Mouse (Mus musculus): ENCODE measurements at regions not wholly inside any gene's neighbourhood (a gene's known extent, or its start where the extent isn't known, plus 50 kb on each side); places are given as distances from the start of the nearest gene placed in this dataset.

DNA sequence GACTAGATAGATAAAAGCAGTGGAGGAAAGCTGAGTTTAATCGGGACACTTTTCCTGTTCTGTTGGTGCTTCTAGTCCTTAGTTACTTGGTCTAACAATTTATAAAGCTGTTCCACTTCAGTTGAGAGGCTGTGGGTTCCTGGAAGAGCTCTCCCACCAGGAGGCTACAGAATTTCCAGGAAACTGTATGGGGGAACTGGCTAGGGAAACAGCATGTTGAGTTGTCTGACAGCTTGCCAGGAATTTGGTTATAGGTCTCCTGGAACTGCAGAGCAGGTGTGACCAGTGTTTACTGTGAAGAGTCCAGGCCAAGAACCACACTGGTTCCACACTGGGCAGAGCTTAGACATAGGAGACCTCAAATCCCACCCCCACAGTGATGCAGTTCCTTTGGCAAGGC lies 65.0 kb upstream of the Pik3cg start:
- H3K4me3 ChIP-seq (ENCODE audit: insufficient read depth in 1 of 2, low read depth in 2 of 2, low read length in 2 of 2) = no peak overlapping the region
- H3K4me1 ChIP-seq (replicated peaks; ENCODE audit: control insufficient read depth in 2 of 2, insufficient read depth in 2 of 2, low read length in 1 of 2) = 0 out of 4 replicates have a peak, but pooled peaks cover 0 to 2% of the 10 kb centered on the region in 2 experiments
- no peak overlapping the region for H3K4me2 ChIP-seq (ENCODE audit: low read depth)
- DNase-seq (ENCODE audit: low read depth in 3 of 3, low spot score in 3 of 3) (no peak), ATAC-seq (ENCODE audit: insufficient read depth) (no peak)
- no peaks in the 10 kb centered on the region for H3K9me3 ChIP-seq (ENCODE audit: control insufficient read depth, low read length)
- no peak overlapping the region for H3K27ac ChIP-seq
- H3K9ac ChIP-seq (replicated peaks) = no peak overlapping the region
- H3K36me3 ChIP-seq (replicated peaks; ENCODE audit: control insufficient read depth, insufficient read depth, low read depth) = no peaks in the 10 kb centered on the region
- H3K27me3 ChIP-seq (ENCODE audit: control insufficient read depth, insufficient read depth, low read length) = no peaks in the 10 kb centered on the region
- TF ChIP-seq CTCF (IDR thresholded peaks at IDR 0.05; ENCODE audit: low read depth) = no peak
- no peak for TF ChIP-seq EP300 (IDR thresholded peaks at IDR 0.05; ENCODE audit: low read depth)
- 60% methylated on average over 1 of the region's 1 CpGs for WGBS (ENCODE audit: insufficient replicate concordance)

- Histone ChIP-seq H3K36me3 (replicated peaks; ENCODE audit: control insufficient read depth, insufficient read depth, low read depth) (no peaks in the 10 kb centered on the region), H3K4me3 (ENCODE audit: insufficient read depth in 1 of 2, low read depth in 2 of 2, low read length in 2 of 2) (no peak overlapping the region), H3K27ac (no peak overlapping the region), H3K4me1 (replicated peaks; ENCODE audit: control insufficient read depth in 2 of 2, insufficient read depth in 2 of 2, low read length in 1 of 2) (no peaks in the 10 kb centered on the region), H3K9me3 (ENCODE audit: control insufficient read depth, low read length) (no peaks in the 10 kb centered on the region), H3K27me3 (ENCODE audit: control insufficient read depth, insufficient read depth, low read length) (no peaks in the 10 kb centered on the region), H3K4me2 (ENCODE audit: low read depth) (no peak overlapping the region), H3K9ac (replicated peaks) (no peak overlapping the region)
- WGBS (ENCODE audit: insufficient replicate concordance) = 64% methylated on average over 4 of the region's 4 CpGs
- DNase-seq (ENCODE audit: low read depth in 3 of 3, low spot score in 3 of 3) = no peak
- no peak for ATAC-seq (ENCODE audit: insufficient read depth)
- TF ChIP-seq CTCF (IDR thresholded peaks at IDR 0.05; ENCODE audit: low read depth) = no peak
- no peak for TF ChIP-seq EP300 (IDR thresholded peaks at IDR 0.05; ENCODE audit: low read depth)
These were observed 71.4 kb upstream of the Pik3cg start for GRCm38 (mm10) chr12:32279861-32280260.

DNA sequence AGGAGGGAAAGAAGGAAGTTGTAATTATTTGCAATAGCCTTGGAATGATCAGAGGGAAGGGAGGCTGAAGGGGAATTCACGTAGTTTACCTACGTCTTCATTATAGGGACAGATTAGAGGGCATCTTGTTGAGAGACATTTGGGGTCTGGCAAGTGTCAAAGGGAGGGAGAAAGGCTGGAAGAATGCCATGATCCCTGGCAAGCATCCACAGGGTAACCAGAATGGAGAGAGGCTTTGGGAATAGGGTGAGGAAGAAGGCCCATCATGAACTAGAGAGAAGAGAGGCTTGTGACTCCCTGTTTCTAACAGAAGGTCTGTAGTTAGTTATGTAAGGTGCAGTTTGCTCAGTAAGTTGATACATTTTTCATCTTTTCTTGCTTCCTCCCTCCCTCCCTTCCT lies 71.8 kb upstream of the Pik3cg start:
- 76% methylated on average over 2 of the region's 2 CpGs for WGBS (ENCODE audit: insufficient replicate concordance)
- ATAC-seq (ENCODE audit: insufficient read depth) (no peak), DNase-seq (ENCODE audit: low read depth in 3 of 3, low spot score in 3 of 3) (no peak)
- H3K36me3 ChIP-seq (replicated peaks; ENCODE audit: control insufficient read depth, insufficient read depth, low read depth) = no peaks in the 10 kb centered on the region
- no peak overlapping the region for H3K4me3 ChIP-seq (ENCODE audit: insufficient read depth in 1 of 2, low read depth in 2 of 2, low read length in 2 of 2)
- no peak overlapping the region for H3K27ac ChIP-seq
- no peak overlapping the region for H3K4me2 ChIP-seq (ENCODE audit: low read depth)
- H3K9ac ChIP-seq (replicated peaks) = no peak overlapping the region
- TF ChIP-seq EP300 (IDR thresholded peaks at IDR 0.05; ENCODE audit: low read depth) = no peak
- TF ChIP-seq CTCF (IDR thresholded peaks at IDR 0.05; ENCODE audit: low read depth) = no peak
- no peaks in the 10 kb centered on the region for H3K9me3 ChIP-seq (ENCODE audit: control insufficient read depth, low read length)
- H3K4me1 ChIP-seq (replicated peaks; ENCODE audit: control insufficient read depth in 2 of 2, insufficient read depth in 2 of 2, low read length in 1 of 2) = no peaks in the 10 kb centered on the region
- no peaks in the 10 kb centered on the region for H3K27me3 ChIP-seq (ENCODE audit: control insufficient read depth, insufficient read depth, low read length)

DNA sequence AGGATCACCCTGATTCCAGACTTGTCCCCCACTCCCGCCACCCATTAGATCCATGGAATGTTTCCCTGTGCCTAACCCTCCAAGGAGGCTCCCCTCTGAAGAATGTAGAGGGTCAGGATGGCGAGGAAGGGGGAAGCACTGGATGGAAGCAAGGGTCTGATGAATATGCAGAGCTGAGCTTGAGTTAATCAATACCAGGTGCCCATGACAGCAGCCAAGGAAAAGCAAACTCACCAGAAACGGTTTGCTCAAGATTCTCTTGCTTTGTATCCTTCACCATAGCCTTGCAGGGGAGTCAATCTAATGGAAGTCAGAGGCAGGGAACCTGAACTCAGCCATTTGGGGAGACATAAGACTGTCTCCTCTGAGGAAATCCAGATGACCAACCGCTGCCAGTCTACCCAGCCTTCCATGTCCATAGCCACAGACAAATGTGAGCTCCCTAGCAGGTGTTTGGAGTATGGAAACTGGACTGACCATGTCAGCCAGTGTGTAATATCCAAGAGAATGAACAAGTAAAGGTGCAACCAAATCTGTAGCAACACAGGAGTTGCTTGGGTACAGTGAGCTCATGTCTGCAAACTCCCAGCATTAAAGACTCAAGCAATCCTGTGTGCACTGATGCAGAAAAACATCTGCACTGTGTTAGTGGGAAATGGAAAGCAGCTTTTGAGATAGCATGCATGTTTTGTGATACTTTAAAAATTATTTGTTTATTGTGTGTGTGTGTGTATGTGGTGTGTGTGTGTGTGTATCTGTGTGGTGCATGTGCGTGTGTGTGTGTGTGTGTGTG lies 74.1 kb upstream of the Pik3cg start:
- 41% methylated on average over 5 of the region's 5 CpGs for whole genome bisulfite sequencing (ENCODE audit: insufficient replicate concordance)
- H3K4me3 ChIP-seq (ENCODE audit: insufficient read depth in 1 of 2, low read depth in 2 of 2, low read length in 2 of 2) = no peak overlapping the region
- H3K27me3 ChIP-seq (ENCODE audit: control insufficient read depth, insufficient read depth, low read length) = no peaks in the 10 kb centered on the region
- no peaks in the 10 kb centered on the region for H3K9me3 ChIP-seq (ENCODE audit: control insufficient read depth, low read length)
- no peak for DNase-seq (ENCODE audit: low read depth in 3 of 3, low spot score in 3 of 3)
- no peak for ATAC-seq (ENCODE audit: insufficient read depth)
- no peaks in the 10 kb centered on the region for H3K36me3 ChIP-seq (replicated peaks; ENCODE audit: control insufficient read depth, insufficient read depth, low read depth)
- H3K4me1 ChIP-seq (replicated peaks; ENCODE audit: control insufficient read depth in 2 of 2, insufficient read depth in 2 of 2, low read length in 1 of 2) = peaks cover 3% of the 10 kb centered on the region in 2 experiments; a peak in 3 of 4 replicates
- no peak overlapping the region for H3K4me2 ChIP-seq (ENCODE audit: low read depth)
- no peak overlapping the region for H3K9ac ChIP-seq (replicated peaks)
- TF ChIP-seq EP300 (IDR thresholded peaks at IDR 0.05; ENCODE audit: low read depth) = no peak
- no peak for TF ChIP-seq CTCF (IDR thresholded peaks at IDR 0.05; ENCODE audit: low read depth)
- no peak overlapping the region for H3K27ac ChIP-seq

DNA sequence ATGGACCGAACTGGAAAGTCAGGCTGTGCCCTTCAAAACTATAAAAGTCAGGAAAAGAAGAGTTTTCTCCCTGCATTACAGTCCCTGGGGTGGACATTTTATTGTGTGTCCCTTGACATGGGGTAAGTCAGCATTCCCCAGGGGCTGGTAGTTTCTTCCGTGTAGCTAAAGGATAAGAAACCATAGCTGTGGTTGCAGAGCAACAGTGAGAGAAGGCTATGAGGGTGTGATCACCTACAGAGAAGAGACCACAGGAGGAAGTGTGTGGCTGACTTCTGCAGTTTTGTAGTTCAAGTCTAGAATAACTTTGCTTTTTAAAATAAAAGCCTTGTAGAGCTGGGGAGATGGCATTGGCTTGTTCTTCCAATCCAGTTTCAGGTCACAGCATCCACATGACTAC lies 76.6 kb upstream of the Pik3cg start:
- Histone ChIP-seq H3K4me3 (ENCODE audit: insufficient read depth in 1 of 2, low read depth in 2 of 2, low read length in 2 of 2) (no peak overlapping the region), H3K4me2 (ENCODE audit: low read depth) (no peak overlapping the region), H3K36me3 (replicated peaks; ENCODE audit: control insufficient read depth, insufficient read depth, low read depth) (no peaks in the 10 kb centered on the region), H3K27me3 (ENCODE audit: control insufficient read depth, insufficient read depth, low read length) (no peaks in the 10 kb centered on the region), H3K9ac (replicated peaks) (no peak overlapping the region), H3K9me3 (ENCODE audit: control insufficient read depth, low read length) (no peaks in the 10 kb centered on the region), H3K4me1 (replicated peaks; ENCODE audit: control insufficient read depth in 2 of 2, insufficient read depth in 2 of 2, low read length in 1 of 2) (peaks cover 3 to 6% of the 10 kb centered on the region in 2 experiments), H3K27ac (no peak overlapping the region)
- DNase-seq (ENCODE audit: low read depth in 3 of 3, low spot score in 3 of 3) (no peak), ATAC-seq (ENCODE audit: insufficient read depth) (no peak)
- WGBS (ENCODE audit: insufficient replicate concordance) = 36% methylated on average over 2 of the region's 2 CpGs
- no peak for TF ChIP-seq CTCF (IDR thresholded peaks at IDR 0.05; ENCODE audit: low read depth)
- no peak for TF ChIP-seq EP300 (IDR thresholded peaks at IDR 0.05; ENCODE audit: low read depth)
